Mouse (Mus musculus): Measurements from ENCODE around the gene Fsip1. TPM values are rescaled to one million over a fixed set of nuclear protein-coding genes. Genes with fewer than 3 reads are reported as not detected.
"Not testable (repeated sequence)": the region's sequence is repeated elsewhere in the genome, so short reads cannot be mapped to it uniquely, and the experiment has no call there.

The Fsip1 gene
- not detected for total RNA-seq (2021)

GRCm38 (mm10) chr2:118256621-118257053 lies at the start of gene Fsip1:
TSS of gene Fsip1 (minus strand) at chr2:118256966.
- peak; percentile 39 for DNase-seq (ENCODE audit: low spot score)
- intact Hi-C loops (cut with DNase I), result no loop called here

DNA sequence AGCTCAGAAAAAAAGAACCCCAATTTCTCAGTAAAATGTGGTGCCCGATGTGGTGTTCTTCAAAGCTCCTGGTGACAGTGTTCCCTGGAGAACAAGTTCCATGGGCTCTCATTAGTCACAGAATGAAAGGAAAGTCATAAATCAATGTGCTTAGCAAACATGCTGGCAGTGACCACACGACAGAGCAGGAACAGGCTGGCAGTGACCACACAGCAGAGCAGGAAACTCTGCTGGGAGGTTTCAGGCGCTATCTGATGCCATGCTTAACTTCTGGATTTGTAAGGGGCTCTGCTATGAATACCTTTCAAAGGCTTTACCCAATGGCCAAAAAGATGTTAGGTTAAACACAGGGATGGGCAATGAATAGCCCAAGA lies 49.7 kb upstream of the Fsip1 start:
- no peak for DNase-seq (ENCODE audit: low spot score)
- intact Hi-C loops (cut with DNase I), result no loop called here

- no peak for DNase-seq (ENCODE audit: low spot score)
- intact Hi-C loops (cut with DNase I), result no loop called here
These were observed 49.2 kb upstream of the Fsip1 start for GRCm38 (mm10) chr2:118305827-118306521.

- intact Hi-C loops (cut with DNase I), result no loop called here
- DNase-seq (ENCODE audit: low spot score), result no peak
These were observed 46.7 kb upstream of the Fsip1 start for GRCm38 (mm10) chr2:118303456-118303855.

DNA sequence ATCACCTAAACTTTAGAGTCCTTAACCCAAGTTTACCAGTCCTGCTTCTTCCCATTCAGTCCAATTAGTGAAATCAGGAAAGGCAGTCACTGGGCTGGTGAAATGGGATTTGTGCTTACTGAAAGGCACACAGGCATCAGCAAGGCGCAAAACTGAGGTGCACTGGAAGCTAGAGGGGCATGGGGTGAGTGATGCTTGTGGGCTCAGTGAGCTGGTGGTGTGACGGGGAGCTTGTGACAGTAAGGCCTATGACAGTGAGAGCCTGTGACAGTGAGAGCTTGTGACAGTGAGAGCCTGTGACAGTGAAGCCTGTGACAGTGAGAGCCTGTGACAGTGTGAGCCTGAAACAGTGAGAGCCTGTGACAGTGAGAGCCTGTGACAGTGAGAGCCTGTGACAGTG lies 44.9 kb upstream of the Fsip1 start:
- intact Hi-C loops (cut with DNase I), result no loop called here
- DNase-seq (ENCODE audit: low spot score), result no peak

GRCm38 (mm10) chr2:118301041-118301545 lies 44.3 kb upstream of the Fsip1 start:
- intact Hi-C loops (cut with DNase I), result no loop called here
- DNase-seq (ENCODE audit: low spot score), result no peak

DNA sequence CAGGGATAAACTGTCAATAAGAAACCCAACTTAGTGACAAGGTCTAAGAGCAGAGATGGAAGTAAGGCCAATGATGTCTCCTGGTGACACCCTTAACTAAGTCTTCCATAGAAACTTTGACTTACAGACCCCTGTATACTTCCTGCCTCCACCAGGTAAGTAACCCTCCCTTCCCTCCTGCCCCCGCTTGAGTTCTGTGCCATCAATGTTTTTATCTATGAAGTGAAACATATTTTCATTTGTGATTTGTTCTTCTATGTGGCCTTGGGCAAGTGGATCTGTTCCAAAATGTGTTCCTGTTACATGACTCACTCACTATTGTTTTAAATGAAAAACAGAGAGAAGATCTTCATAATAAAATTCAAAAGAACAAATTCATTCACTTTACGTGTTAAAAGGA lies 43.2 kb upstream of the Fsip1 start:
- DNase-seq (ENCODE audit: low spot score), result no peak
- intact Hi-C loops (cut with DNase I), result no loop called here

- intact Hi-C loops (cut with DNase I), result no loop called here
- no peak for DNase-seq (ENCODE audit: low spot score)
These were observed 41.8 kb upstream of the Fsip1 start for GRCm38 (mm10) chr2:118298601-118299000.

DNA sequence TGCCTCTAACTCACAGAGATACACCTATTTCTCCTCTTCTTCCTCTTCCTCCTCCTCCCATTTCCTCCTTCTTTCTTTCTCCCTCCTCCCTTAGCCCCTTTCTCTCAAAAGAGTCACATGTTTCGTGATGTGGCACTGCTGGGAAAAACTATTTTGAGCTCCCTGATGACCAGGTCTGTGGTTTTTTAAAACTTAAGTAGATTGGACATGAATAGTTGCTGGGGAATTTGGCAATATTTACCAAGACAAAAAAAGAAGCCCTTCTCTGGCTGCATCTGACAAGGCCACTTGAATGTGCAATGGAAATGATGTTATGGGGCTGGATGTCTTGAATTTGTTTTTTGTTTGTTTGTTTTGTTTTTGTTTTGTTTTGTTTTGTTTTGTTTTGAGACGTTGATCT lies 41.2 kb upstream of the Fsip1 start:
- intact Hi-C loops (cut with DNase I), result no loop called here
- no peak for DNase-seq (ENCODE audit: low spot score)

DNA sequence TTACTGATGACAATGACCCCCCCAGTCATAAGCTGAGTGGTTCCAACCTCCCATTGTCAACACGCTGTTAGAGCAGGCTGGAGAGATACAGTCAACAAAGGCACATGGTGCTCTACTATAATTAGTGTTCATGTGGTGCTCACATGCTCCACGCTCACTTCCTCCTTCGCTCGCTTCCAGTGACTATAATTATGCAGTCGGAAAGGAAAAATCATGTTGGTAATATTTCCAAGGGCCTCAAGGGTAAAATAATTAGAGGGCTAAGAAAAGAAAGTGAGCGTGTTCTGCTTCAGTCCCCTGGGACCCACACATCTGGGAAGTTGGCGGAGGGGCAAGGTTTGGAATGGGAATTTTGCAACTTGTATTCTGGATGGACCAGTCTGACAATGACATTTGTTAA lies 38.7 kb upstream of the Fsip1 start:
- intact Hi-C loops (cut with DNase I), result no loop called here
- DNase-seq (ENCODE audit: low spot score), result peak; percentile 15

DNA sequence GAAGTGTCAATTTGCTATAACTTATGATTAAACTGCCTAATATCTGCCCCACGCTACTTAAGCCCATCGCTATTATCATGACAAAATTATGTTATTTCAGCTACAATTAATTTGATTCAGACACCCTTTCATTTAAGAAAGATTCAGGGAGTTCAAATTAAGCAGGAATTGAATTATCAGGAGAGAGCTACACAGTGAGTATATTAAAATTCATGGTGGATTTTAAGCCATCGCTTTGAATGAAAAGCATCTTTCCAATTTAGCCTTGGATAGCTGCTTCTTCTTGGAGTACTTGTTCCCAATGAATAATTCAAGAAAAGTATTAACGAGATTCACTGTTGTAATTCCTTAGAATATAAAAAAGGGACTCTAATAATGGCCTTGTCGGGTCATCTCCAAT lies 36.8 kb upstream of the Fsip1 start:
- intact Hi-C loops (cut with DNase I), result no loop called here
- no peak for DNase-seq (ENCODE audit: low spot score)

- DNase-seq (ENCODE audit: low spot score); intact Hi-C loops (cut with DNase I): not testable (repeated sequence)
These were observed 32.3 kb upstream of the Fsip1 start for GRCm38 (mm10) chr2:118289066-118289460.

DNA sequence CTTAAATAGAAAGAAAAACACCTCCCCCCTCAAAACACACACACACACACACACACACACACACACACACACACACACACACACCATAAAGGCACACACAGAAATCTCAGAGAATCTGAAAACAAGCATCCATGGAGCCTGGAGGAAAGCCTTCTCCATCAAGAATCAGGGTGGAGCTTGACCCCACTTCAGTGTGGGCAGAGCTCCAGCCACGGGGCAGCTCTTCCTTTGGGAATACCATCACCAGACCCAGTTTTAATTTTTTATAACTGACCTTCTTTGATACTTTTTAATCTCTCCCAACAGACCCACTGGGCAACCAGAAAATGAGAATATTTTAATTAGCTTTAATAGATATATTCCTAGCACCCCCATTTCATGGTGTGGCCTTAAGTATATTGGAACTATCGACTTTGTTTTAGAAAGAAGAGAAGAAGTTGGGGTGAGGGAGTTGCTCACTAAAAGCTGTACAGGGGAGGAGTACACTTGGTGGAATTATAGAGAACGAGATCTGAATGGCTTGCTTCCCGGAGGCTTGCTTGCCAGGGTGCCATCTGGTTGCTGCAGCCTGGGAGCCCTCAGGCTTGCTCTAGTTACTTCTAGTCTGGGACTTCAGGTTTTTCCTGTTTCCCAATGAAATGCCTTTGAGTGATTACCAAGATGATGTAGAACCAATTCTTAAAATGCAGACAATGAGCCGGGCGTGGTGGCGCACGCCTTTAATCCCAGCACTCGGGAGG lies 31.7 kb upstream of the Fsip1 start:
- DNase-seq (ENCODE audit: low spot score), result no peak
- intact Hi-C loops (cut with DNase I), result no loop called here

DNA sequence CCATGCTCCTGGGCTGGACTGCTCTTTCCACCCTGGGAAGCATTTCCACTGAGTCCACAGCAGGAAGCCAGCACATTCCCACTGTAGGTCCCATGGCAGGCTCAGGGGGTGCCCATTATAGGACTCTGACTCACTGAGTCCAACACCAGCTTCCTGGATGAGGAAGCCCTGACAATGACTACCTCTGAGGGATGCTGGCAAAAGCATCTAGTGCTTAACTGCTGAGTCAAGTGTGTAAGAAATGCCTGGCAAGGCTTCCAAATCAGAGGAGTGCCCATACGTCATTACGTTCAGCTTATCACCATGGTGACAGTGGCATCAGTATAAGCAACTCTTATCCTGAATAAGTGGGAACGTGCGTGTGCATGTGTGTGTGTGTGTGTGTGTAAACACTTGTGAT lies 30.9 kb upstream of the Fsip1 start:
- intact Hi-C loops (cut with DNase I), result no loop called here
- no peak for DNase-seq (ENCODE audit: low spot score)

DNA sequence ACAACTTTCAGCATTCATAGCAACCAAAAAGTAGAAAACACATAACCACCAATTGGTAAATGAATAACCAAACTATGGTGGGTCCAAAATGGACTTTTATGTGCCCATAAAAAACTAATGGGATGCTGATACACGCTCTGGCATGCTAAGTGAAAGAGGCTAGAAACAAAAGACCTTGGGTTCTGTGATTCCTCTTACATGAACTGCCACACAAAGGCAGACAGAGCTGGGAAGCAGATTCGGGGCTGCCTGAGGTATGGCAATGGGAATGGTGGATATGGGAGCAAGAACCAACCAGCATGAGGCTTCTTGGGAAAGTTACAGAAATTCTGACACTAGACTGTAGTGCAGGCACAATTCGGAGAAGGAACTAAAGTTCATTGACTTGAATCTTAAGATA lies 25.7 kb upstream of the Fsip1 start:
- intact Hi-C loops (cut with DNase I), result no loop called here
- DNase-seq (ENCODE audit: low spot score), result no peak

- DNase-seq (ENCODE audit: low spot score), result no peak
- intact Hi-C loops (cut with DNase I), result no loop called here
These were observed 21.5 kb upstream of the Fsip1 start for GRCm38 (mm10) chr2:118278249-118278648.

DNA sequence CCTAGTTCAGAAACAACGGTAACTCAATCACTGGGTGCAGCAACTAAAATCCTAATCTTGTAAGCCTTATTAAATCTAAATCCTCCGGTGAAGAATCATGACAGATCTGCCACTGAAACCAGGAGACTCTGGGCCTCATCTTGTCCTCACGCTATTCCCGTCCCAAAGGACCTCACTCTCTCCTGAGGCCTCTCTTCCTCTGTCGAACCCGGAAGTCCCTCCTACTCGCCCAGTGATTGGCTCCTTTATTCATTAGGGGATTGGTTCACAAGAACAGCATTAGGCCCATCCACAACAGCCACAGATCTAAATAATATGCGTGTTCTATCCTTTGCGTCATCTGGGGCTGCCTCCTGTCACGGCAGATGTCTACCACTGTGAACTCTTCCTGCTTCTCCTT lies 14.8 kb upstream of the Fsip1 start:
- no peak for DNase-seq (ENCODE audit: low spot score)

GRCm38 (mm10) chr2:118270213-118270612 lies 13.4 kb upstream of the Fsip1 start:
- no peak for DNase-seq (ENCODE audit: low spot score)
- intact Hi-C loops (cut with DNase I), result no loop called here

More for the DNA sequence above, 14.8 kb upstream of the Fsip1 start:
- intact Hi-C loops (cut with DNase I), result no loop called here

DNA sequence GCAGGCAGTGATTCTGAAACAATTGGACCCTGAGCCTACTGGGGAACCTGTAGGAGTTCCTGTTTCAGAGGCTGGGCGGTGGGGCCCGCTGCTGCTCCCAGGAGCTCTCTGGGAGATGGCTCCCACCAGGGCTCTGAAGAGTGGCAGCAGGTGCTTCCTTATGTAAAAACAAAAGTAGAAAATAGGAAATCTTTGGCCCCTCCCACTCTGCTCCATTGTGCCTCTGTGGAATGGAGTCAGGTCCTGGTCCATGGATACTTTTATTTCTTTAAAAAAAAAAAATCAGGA lies 7.1 kb upstream of the Fsip1 start:
- intact Hi-C loops (cut with DNase I), result loop anchor here (1.0 to 2.0 kb wide), 3 partner anchors 72 to 343 kb away; no protein-coding TSS in a partner anchor
- DNase-seq (ENCODE audit: low spot score), result no peak

DNA sequence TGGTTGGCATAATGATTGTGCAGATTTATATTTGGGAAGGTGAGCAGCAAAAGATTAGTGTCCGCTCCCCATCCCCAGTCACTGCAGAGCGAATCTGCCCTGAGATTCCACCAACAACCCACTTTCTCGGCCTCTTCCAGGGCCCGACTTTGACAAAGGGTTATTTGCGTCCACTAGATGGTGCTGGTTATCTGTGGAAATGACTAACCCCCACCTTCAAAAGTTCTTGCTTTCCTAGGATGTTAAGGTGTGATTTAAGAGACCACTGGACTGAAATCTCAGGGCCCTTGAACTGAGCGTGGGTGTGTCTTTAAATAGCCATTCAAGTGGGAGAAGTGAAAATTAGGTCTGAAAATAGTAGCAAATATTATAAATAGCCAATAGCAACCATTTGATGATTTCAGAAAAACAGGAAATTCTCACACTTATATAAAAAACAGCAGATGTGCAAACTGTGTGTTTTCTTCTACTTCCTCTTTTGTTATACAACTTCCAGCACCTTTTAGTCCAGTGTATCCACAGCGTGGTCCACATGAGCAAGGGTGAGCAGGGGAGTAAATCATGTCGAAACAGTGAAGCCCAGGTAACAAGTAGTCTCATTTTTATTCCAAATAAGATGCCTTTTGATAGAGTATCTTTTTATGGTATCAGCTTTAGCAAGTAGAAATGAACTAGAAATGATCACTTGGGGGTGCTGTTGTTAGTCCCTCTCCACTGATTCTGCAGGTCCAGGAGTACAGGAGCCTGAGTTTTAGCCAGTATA lies 6.6 kb upstream of the Fsip1 start:
- DNase-seq (ENCODE audit: low spot score), result no peak
- intact Hi-C loops (cut with DNase I), result loop anchor here (1.0 to 2.0 kb wide), 2 partner anchors 73 to 167 kb away; no protein-coding TSS in a partner anchor

GRCm38 (mm10) chr2:118262673-118263072 lies 5.9 kb upstream of the Fsip1 start:
- DNase-seq (ENCODE audit: low spot score), result no peak
- intact Hi-C loops (cut with DNase I), result loop anchor here (1.0 to 2.0 kb wide), 2 partner anchors 74 to 168 kb away; no protein-coding TSS in a partner anchor
